Mouse (Mus musculus): Measurements from ENCODE around the gene Nrxn1. TPM values are rescaled to one million over a fixed set of nuclear protein-coding genes. Genes with fewer than 3 reads are reported as not detected.

Gene Nrxn1
- polyA plus RNA-seq, 1 experiment from 2014 or later = 12.2 TPM

- no peak overlapping the region for H3K9ac ChIP-seq
- no peak overlapping the region for H3K27ac ChIP-seq
- ATAC-seq (ENCODE audit: low FRiP score, low read depth) = no peak
- no peaks in the 10 kb centered on the region for H3K4me1 ChIP-seq
- no peaks in the 10 kb centered on the region for H3K9me3 ChIP-seq
- no peak overlapping the region for H3K4me3 ChIP-seq
- H3K36me3 ChIP-seq = no peaks in the 10 kb centered on the region
- WGBS = 60% methylated on average over 3 of the region's 3 CpGs
- no peaks in the 10 kb centered on the region for H3K27me3 ChIP-seq
- no peak overlapping the region for H3K4me2 ChIP-seq (replicated peaks)
Observed at GRCm38 (mm10) chr17:90628004-90628403, 464.9 kb downstream of the Nrxn1 start.

GRCm38 (mm10) chr17:90627395-90627794, 465.5 kb downstream of the Nrxn1 start:
- 71% methylated on average over 3 of the region's 3 CpGs for WGBS

DNA sequence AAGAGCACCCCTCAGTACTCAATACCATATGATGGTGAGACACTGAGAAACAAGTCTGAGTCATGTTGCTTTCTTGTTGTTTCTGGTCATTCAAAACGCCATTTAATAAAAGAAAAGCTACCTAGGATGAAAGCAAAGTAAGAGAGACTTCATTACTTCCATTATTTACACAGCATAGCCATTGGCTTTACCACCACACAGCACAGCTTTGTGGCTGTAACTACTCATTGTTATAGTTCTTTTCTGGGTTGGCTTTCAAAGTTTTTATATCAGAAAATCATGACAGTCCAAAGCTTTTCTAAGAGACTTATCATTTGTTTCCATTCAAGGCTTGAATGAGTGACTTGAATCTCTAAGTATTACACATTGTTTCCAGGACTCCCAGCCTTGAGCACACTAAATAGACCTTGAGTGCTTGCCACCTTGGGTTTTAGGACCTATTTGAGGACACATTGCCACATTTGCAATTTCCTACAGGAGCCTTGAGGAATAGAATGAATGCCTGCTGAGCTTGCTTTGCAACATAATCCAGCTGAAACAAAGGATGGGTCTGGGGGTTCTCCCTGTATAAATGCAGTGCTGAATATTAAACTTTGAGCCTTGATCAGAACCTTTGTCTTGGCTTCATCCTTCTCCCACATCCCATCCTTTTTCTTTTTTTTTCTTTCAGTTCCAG, 468.1 kb downstream of the Nrxn1 start:
- Histone ChIP-seq H3K27me3 (no peaks in the 10 kb centered on the region), H3K9me3 (no peaks in the 10 kb centered on the region), H3K4me3 (no peak overlapping the region), H3K4me1 (no peaks in the 10 kb centered on the region), H3K36me3 (no peaks in the 10 kb centered on the region), H3K4me2 (replicated peaks) (no peak overlapping the region), H3K9ac (no peak overlapping the region), H3K27ac (no peak overlapping the region)
- WGBS = 41% methylated on average over 1 of the region's 1 CpGs
- ATAC-seq (ENCODE audit: low FRiP score, low read depth) = no peak

More at GRCm38 (mm10) chr17:90627395-90627794, 465.5 kb downstream of the Nrxn1 start:
- no peak overlapping the region for H3K4me2 ChIP-seq (replicated peaks)
- H3K4me1 ChIP-seq = no peaks in the 10 kb centered on the region
- H3K4me3 ChIP-seq = no peak overlapping the region
- H3K27ac ChIP-seq = no peak overlapping the region
- H3K9me3 ChIP-seq = no peaks in the 10 kb centered on the region
- H3K27me3 ChIP-seq = no peaks in the 10 kb centered on the region
- ATAC-seq (ENCODE audit: low FRiP score, low read depth) = no peak
- H3K36me3 ChIP-seq = no peaks in the 10 kb centered on the region
- H3K9ac ChIP-seq = no peak overlapping the region

GRCm38 (mm10) chr17:90621828-90622227, 471.0 kb downstream of the Nrxn1 start:
- no peak overlapping the region for H3K4me3 ChIP-seq
- no peaks in the 10 kb centered on the region for H3K9me3 ChIP-seq
- H3K4me1 ChIP-seq = no peaks in the 10 kb centered on the region
- WGBS = 85% methylated on average over 4 of the region's 4 CpGs
- no peak overlapping the region for H3K4me2 ChIP-seq (replicated peaks)
- H3K36me3 ChIP-seq = no peaks in the 10 kb centered on the region
- H3K9ac ChIP-seq = no peak overlapping the region
- H3K27me3 ChIP-seq = no peaks in the 10 kb centered on the region
- ATAC-seq (ENCODE audit: low FRiP score, low read depth) = no peak
- H3K27ac ChIP-seq = no peak overlapping the region

- Histone ChIP-seq H3K27ac (no peak overlapping the region), H3K4me2 (replicated peaks) (no peak overlapping the region), H3K36me3 (no peaks in the 10 kb centered on the region), H3K4me1 (no peaks in the 10 kb centered on the region), H3K9ac (no peak overlapping the region), H3K9me3 (no peaks in the 10 kb centered on the region), H3K4me3 (no peak overlapping the region), H3K27me3 (no peaks in the 10 kb centered on the region)
- no peak for ATAC-seq (ENCODE audit: low FRiP score, low read depth)
- WGBS = 83% methylated on average over 3 of the region's 3 CpGs
Observed at GRCm38 (mm10) chr17:90615019-90615418, 477.9 kb downstream of the Nrxn1 start.

GRCm38 (mm10) chr17:90607427-90607806, 485.5 kb downstream of the Nrxn1 start:
- H3K9me3 ChIP-seq = no peaks in the 10 kb centered on the region
- H3K27ac ChIP-seq = no peak overlapping the region
- H3K36me3 ChIP-seq = no peaks in the 10 kb centered on the region
- no peak for ATAC-seq (ENCODE audit: low FRiP score, low read depth)
- no peak overlapping the region for H3K4me3 ChIP-seq
- H3K27me3 ChIP-seq = no peaks in the 10 kb centered on the region
- no peaks in the 10 kb centered on the region for H3K4me1 ChIP-seq
- H3K4me2 ChIP-seq (replicated peaks) = no peak overlapping the region
- no peak overlapping the region for H3K9ac ChIP-seq

DNA sequence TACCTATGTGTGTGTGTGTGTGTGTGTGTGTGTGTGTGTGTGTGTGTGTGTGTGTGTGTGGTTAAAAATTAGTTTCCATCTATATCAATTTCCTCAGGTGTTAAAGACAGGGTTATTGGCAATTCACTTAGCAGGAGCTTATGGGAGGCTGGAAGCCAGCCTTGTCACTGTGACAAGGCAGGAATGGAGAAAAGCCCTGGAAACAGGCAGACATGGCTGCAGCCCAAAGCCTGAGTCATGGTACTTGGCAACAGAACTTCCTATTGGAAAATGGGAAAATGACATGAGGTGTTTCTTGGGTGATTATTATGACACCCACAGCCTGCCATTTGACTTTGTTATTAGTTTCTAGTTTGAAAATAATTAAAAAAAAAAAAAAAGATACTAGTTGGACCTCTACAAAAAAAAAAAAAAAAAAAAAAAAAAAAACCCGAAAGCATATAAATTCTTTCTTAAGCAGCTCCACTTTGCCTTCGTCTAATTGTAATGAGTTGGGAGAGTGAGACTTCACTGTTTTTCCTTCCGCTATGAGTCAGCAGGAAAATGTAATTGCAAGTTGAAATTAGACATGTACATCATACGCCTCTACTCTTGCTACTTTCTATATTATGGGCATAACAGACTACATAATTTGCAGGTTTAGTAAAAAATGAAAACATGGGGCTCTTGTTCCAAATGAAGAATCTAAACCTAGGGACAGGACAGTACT, 486.0 kb downstream of the Nrxn1 start:
- Histone ChIP-seq H3K27me3 (no peaks in the 10 kb centered on the region), H3K9me3 (no peaks in the 10 kb centered on the region), H3K9ac (no peak overlapping the region), H3K4me2 (replicated peaks) (no peak overlapping the region), H3K4me3 (no peak overlapping the region), H3K36me3 (no peaks in the 10 kb centered on the region), H3K4me1 (no peaks in the 10 kb centered on the region), H3K27ac (no peak overlapping the region)
- 76% methylated on average over 4 of the region's 4 CpGs for WGBS
- ATAC-seq (ENCODE audit: low FRiP score, low read depth) = peak; percentile 51; the same call in 1 of the 2 replicates

DNA sequence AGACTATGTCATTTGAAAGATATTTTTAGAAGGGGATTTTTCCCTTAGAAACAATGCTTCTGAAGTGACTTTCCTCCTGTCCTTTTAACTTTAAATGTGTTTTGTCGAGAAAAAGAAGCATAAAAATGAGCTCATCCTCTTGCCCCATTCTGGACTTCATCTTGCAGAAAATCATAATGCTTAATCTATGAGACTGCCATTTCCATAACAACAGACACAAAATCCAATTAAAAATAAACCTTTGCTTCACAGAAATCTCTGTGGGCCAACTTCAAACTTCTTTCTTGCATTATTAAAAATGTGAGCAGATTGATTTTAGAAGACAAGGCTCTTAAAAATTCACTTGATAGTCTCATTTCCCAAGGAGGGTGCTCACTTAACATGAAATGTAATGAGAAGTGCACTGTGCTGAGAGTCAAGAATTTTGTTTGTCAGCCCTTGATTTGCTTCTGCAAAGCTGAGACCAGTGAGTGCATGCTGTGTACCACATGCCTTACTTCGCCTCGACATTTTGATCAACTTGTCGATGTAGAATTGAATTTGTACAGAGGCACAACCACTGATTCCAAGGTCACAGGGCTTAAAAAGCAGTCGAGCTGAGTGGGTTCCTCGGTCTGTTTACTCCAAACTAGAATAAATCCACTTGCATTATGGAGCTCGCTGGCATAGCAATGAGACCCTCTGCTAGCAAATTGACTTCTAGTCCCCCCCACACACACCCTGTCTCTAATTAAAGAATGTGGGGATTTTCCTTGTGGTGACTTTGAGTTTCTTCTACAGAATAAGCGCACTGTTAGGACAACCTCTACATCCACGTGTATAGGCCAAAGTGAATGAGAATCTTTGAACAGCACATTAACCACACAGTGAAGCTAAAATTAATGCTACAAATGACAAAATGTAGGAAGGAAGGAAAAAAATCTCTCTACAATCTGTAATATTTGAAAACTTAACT, 493.0 kb downstream of the Nrxn1 start:
- no peaks in the 10 kb centered on the region for H3K9me3 ChIP-seq
- H3K27me3 ChIP-seq = no peaks in the 10 kb centered on the region
- H3K27ac ChIP-seq = no peak overlapping the region
- H3K36me3 ChIP-seq = no peaks in the 10 kb centered on the region
- H3K9ac ChIP-seq = no peak overlapping the region
- H3K4me2 ChIP-seq (replicated peaks) = no peak overlapping the region
- ATAC-seq (ENCODE audit: low FRiP score, low read depth) = no peak
- peaks cover 2% of the 10 kb centered on the region; the same call in 1 of the 2 replicates for H3K4me1 ChIP-seq
- no peak overlapping the region for H3K4me3 ChIP-seq
- WGBS = 76% methylated on average over 9 of the region's 9 CpGs

DNA sequence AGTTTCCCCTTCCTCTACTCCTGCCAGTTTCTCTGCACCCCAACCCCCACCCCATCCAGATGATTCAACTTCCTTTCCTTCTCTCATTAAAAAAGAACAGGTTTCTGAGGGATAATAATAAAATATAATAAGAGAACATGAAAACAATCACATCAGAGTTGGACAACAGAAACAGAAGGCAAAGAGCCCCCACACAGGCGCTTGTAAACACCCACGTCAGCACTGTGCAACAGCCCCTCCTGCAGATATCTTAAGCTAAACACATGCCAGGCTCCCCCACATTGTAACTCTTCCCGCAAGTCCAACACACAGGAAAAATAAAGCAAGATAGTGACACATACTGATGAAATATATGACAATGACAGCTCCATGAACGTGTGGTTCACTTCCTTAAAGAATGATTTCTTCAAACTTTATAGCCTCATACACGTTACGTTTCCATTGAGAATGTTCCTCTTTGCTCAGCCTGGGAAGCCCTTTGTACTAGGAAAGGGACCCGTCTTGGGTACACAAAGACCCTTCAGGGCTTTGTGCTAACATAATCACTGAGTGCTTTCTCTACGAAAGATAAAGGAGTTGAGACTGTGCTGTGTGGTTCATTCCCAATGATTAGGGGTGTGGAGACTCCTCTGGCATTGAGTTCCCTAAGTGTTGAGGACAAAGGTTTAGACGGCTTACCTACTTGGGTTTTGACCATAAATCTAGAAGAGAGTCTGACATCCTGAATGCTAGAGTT, 497.9 kb downstream of the Nrxn1 start:
- Histone ChIP-seq H3K9ac (no peak overlapping the region), H3K4me1 (peaks cover 4% of the 10 kb centered on the region; the same call in 1 of the 2 replicates), H3K9me3 (no peaks in the 10 kb centered on the region), H3K27ac (no peak overlapping the region), H3K4me3 (no peak overlapping the region), H3K4me2 (replicated peaks) (no peak overlapping the region), H3K36me3 (no peaks in the 10 kb centered on the region), H3K27me3 (no peaks in the 10 kb centered on the region)
- WGBS = 60% methylated on average over 9 of the region's 9 CpGs
- no peak for ATAC-seq (ENCODE audit: low FRiP score, low read depth)

DNA sequence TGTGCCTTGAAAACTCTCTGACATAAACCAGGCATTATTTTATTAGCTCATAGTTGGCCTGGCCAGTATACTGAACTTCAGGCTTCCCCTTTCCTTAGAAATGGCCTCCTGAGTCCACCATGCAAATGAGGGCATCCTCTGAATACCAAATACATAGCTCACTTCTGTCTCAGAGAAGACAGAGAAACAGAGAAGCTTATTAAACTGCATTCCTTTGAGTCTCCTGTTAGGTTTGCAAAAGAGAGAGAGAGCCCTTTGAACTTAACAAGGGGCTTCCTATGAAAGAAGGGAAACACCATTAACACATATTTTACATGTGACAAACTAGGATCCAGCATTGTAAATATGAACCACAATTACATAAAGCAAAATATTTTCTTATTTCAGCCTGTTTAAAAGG, 506.0 kb downstream of the Nrxn1 start:
- Histone ChIP-seq H3K9ac (no peak overlapping the region), H3K4me1 (0 out of 2 replicates have a peak, but pooled peaks cover 4% of the 10 kb centered on the region), H3K4me3 (no peak overlapping the region), H3K36me3 (no peaks in the 10 kb centered on the region), H3K9me3 (no peaks in the 10 kb centered on the region), H3K27ac (no peak overlapping the region), H3K27me3 (no peaks in the 10 kb centered on the region), H3K4me2 (replicated peaks) (no peak overlapping the region)
- no peak for ATAC-seq (ENCODE audit: low FRiP score, low read depth)

GRCm38 (mm10) chr17:90584666-90585195, 508.1 kb downstream of the Nrxn1 start:
- H3K36me3 ChIP-seq = no peaks in the 10 kb centered on the region

More at GRCm38 (mm10) chr17:90584666-90585195, 508.1 kb downstream of the Nrxn1 start:
- H3K9ac ChIP-seq = no peak overlapping the region
- 32% methylated on average over 8 of the region's 8 CpGs for whole genome bisulfite sequencing
- H3K4me1 ChIP-seq = 0 out of 2 replicates have a peak, but pooled peaks cover 4% of the 10 kb centered on the region
- peak; percentile 91 for ATAC-seq (ENCODE audit: low FRiP score, low read depth)
- H3K4me2 ChIP-seq (replicated peaks) = peak overlapping the region; percentile 52
- H3K4me3 ChIP-seq = no peak overlapping the region
- H3K27me3 ChIP-seq = no peaks in the 10 kb centered on the region
- H3K9me3 ChIP-seq = no peaks in the 10 kb centered on the region
- peak overlapping the region; percentile 10; the same call in 1 of the 2 replicates for H3K27ac ChIP-seq
